Mouse (Mus musculus) adrenal gland (tissue): Measurements from ENCODE around the gene Adamts12.

Source experiments
- intact Hi-C: fragments of 180-260 bp; cut with DNase I; formaldehyde crosslinking; loops from one replicate; pipeline ENCODE4 v1.15.1; 2025
- long read RNA-seq, 2 experiments: library from polyadenylated mRNA; unstranded; transcript quantifications; one replicate each; pipeline ENCODE4 v2.0.0; 2020; ENCODE audit warnings: borderline replicate concordance in 1 of 2; ENCODE audit not compliant: insufficient replicate concordance in 1 of 2

The Adamts12 gene
- long read RNA-seq, experiment 1, partial matches to known transcripts, result 0 of 4 reads
- long read RNA-seq, experiment 1, other reads (novel, unspliced or antisense), result 4 of 4 reads
- long read RNA-seq, experiment 2, partial matches to known transcripts, result 0 of 1 reads
- long read RNA-seq, experiment 2, other reads (novel, unspliced or antisense), result 1 of 1 reads

GRCm38 (mm10) chr15:11064558-11065411, at the start of gene Adamts12:
Gene Adamts12 (plus strand): TSS chr15:11064790.
- intact Hi-C loops, result no loop called here

- intact Hi-C loops, result no loop called here
Observed at GRCm38 (mm10) chr15:11014931-11015330, 49.7 kb upstream of the Adamts12 start.

- intact Hi-C loops, result no loop called here
Observed at GRCm38 (mm10) chr15:11026801-11027561, 37.6 kb upstream of the Adamts12 start.

- intact Hi-C loops, result no loop called here
Observed at GRCm38 (mm10) chr15:11030188-11030587, 34.4 kb upstream of the Adamts12 start.

GRCm38 (mm10) chr15:11035947-11036474, 28.6 kb upstream of the Adamts12 start:
- intact Hi-C loops, result loop anchor here (5.0 kb wide), 1 partner anchor 114 kb away; no protein-coding TSS in a partner anchor

- intact Hi-C loops, result loop anchor here (5.0 kb wide), 1 partner anchor 114 kb away; no protein-coding TSS in a partner anchor
Observed at GRCm38 (mm10) chr15:11036535-11037375, 27.8 kb upstream of the Adamts12 start.

- intact Hi-C loops, result loop anchor here (5.0 kb wide), 1 partner anchor 115 kb away; no protein-coding TSS in a partner anchor
Observed at GRCm38 (mm10) chr15:11037376-11037695, 27.3 kb upstream of the Adamts12 start.

- intact Hi-C loops, result loop anchor here (1.0 to 5.0 kb wide), 3 partner anchors 115 to 341 kb away; no protein-coding TSS in a partner anchor
Observed at GRCm38 (mm10) chr15:11037711-11038110, 26.9 kb upstream of the Adamts12 start, which contains the start of gene Rxfp3. Gene Rxfp3 (minus strand): TSS chr15:11037991.

GRCm38 (mm10) chr15:11038476-11038875, 26.1 kb upstream of the Adamts12 start:
- intact Hi-C loops, result loop anchor here (1.0 to 5.0 kb wide), 3 partner anchors 116 to 340 kb away; no protein-coding TSS in a partner anchor

GRCm38 (mm10) chr15:11040067-11040466, 24.5 kb upstream of the Adamts12 start:
- intact Hi-C loops, result no loop called here

GRCm38 (mm10) chr15:11041229-11041628, 23.4 kb upstream of the Adamts12 start:
- intact Hi-C loops, result no loop called here

- intact Hi-C loops, result no loop called here
Observed at GRCm38 (mm10) chr15:11042828-11043227, 21.8 kb upstream of the Adamts12 start.

GRCm38 (mm10) chr15:11053678-11054439, 10.7 kb upstream of the Adamts12 start:
- intact Hi-C loops, result no loop called here

GRCm38 (mm10) chr15:11054440-11055080, 10.0 kb upstream of the Adamts12 start:
- intact Hi-C loops, result no loop called here

- intact Hi-C loops, result no loop called here
Observed at GRCm38 (mm10) chr15:11062903-11063302, 1.7 kb upstream of the Adamts12 start.

GRCm38 (mm10) chr15:11064160-11064557, 431 bp upstream of the Adamts12 start:
- intact Hi-C loops, result no loop called here

- intact Hi-C loops, result no loop called here
Observed at GRCm38 (mm10) chr15:11065528-11066171, 1.1 kb downstream of the Adamts12 start.

GRCm38 (mm10) chr15:11066299-11066698, 1.7 kb downstream of the Adamts12 start:
- intact Hi-C loops, result no loop called here

- intact Hi-C loops, result no loop called here
Observed at GRCm38 (mm10) chr15:11067891-11068290, 3.3 kb downstream of the Adamts12 start.
